Mouse (Mus musculus) embryonic facial prominence, embryonic 11.5 days (tissue): ENCODE measurements at regions not wholly inside any gene's neighbourhood (a gene's known extent, or its start where the extent isn't known, plus 50 kb on each side); places are given as distances from the start of the nearest gene placed in this dataset.

Experiments used
- ATAC-seq: fragments of 200-750 bp; cut with Nextera tagmentation; replicated peaks from 2 replicates; pipeline ENCODE4 v1.8.0; 2017; ENCODE audit warnings: low read depth; ENCODE audit not compliant: insufficient number of reproducible peaks, low FRiP score, low TSS enrichment
- DNase-seq: peaks from one replicate; pipeline ENCODE4 v3.0.0-alpha.2; 2015; ENCODE audit warnings: low spot score
- H3K27ac ChIP-seq: fragments of 300-500 bp; sonication (generic); replicated peaks from 2 replicates; pipeline ENCODE4 v1.5.1; 2014; ENCODE audit warnings: mild to moderate bottlenecking, low read depth, low read length, control low read depth
- H3K27me3 ChIP-seq: fragments of 300-500 bp; sonication (generic); 2 replicates; pipeline ENCODE4 v1.6.1; 2014; ENCODE audit warnings: mild to moderate bottlenecking, low read length, moderate library complexity, mixed read lengths; ENCODE audit not compliant: control insufficient read depth, insufficient read depth
- H3K36me3 ChIP-seq: fragments of 300-500 bp; sonication (generic); replicated peaks from 2 replicates; pipeline ENCODE4 v1.6.1; 2014; ENCODE audit warnings: low read depth, mild to moderate bottlenecking, low read length, moderate library complexity, mixed read lengths; ENCODE audit not compliant: control insufficient read depth, insufficient read depth
- H3K4me1 ChIP-seq: fragments of 300-500 bp; sonication (generic); 2 replicates; pipeline ENCODE4 v1.6.1; 2014; ENCODE audit warnings: low read length, mixed read lengths; ENCODE audit not compliant: control insufficient read depth, insufficient read depth
- H3K4me2 ChIP-seq: fragments of 300-500 bp; sonication (generic); 2 replicates; pipeline ENCODE4 v1.6.1; 2014; ENCODE audit warnings: low read depth, mild to moderate bottlenecking, control low read depth, low read length, moderate library complexity
- H3K4me3 ChIP-seq: fragments of 300-500 bp; sonication (generic); 2 replicates; pipeline ENCODE4 v1.5.1; 2014; ENCODE audit warnings: low read depth, low read length, control low read depth
- H3K9ac ChIP-seq: fragments of 300-500 bp; sonication (generic); replicated peaks from 2 replicates; pipeline ENCODE4 v1.6.1; 2014; ENCODE audit warnings: mild to moderate bottlenecking, control low read depth, low read length
- H3K9me3 ChIP-seq: fragments of 300-500 bp; sonication (generic); replicated peaks from 2 replicates; pipeline ENCODE4 v1.6.1; 2016; ENCODE audit warnings: mild to moderate bottlenecking, low read length, inconsistent platforms, mixed read lengths; ENCODE audit not compliant: control insufficient read depth
- WGBS: fragments of 180-500 bp; shearing (Covaris S2); extraction: QIAGEN DNeasy Blood & Tissue Kit; methylation state at CpG from one replicate; pipeline ENCODE4 v1.1.7; 2014; 5-methylcytosine and 5-hydroxymethylcytosine counted together

GRCm38 (mm10) chr6:47648316-47648715 is 53.2 kb upstream of the Ezh2 start:
- no peak for DNase-seq
- Histone ChIP-seq H3K27ac (no peak overlapping the region), H3K4me1 (no peaks in the 10 kb centered on the region), H3K9ac (no peak overlapping the region), H3K9me3 (no peaks in the 10 kb centered on the region), H3K4me3 (no peak overlapping the region), H3K36me3 (no peaks in the 10 kb centered on the region), H3K27me3 (no peaks in the 10 kb centered on the region), H3K4me2 (no peak overlapping the region)
- WGBS, result 86% methylated on average over 7 of the region's 7 CpGs
- ATAC-seq, result no peak

GRCm38 (mm10) chr6:47647876-47648275 is 52.7 kb upstream of the Ezh2 start:
- H3K4me3 ChIP-seq, result no peak overlapping the region
- WGBS, result 80% methylated on average over 8 of the region's 8 CpGs
- no peaks in the 10 kb centered on the region for H3K9me3 ChIP-seq
- H3K4me2 ChIP-seq, result no peak overlapping the region
- H3K9ac ChIP-seq, result no peak overlapping the region
- no peak for ATAC-seq
- H3K27ac ChIP-seq, result no peak overlapping the region
- H3K4me1 ChIP-seq, result no peaks in the 10 kb centered on the region
- H3K36me3 ChIP-seq, result no peaks in the 10 kb centered on the region
- no peaks in the 10 kb centered on the region for H3K27me3 ChIP-seq
- no peak for DNase-seq

DNA sequence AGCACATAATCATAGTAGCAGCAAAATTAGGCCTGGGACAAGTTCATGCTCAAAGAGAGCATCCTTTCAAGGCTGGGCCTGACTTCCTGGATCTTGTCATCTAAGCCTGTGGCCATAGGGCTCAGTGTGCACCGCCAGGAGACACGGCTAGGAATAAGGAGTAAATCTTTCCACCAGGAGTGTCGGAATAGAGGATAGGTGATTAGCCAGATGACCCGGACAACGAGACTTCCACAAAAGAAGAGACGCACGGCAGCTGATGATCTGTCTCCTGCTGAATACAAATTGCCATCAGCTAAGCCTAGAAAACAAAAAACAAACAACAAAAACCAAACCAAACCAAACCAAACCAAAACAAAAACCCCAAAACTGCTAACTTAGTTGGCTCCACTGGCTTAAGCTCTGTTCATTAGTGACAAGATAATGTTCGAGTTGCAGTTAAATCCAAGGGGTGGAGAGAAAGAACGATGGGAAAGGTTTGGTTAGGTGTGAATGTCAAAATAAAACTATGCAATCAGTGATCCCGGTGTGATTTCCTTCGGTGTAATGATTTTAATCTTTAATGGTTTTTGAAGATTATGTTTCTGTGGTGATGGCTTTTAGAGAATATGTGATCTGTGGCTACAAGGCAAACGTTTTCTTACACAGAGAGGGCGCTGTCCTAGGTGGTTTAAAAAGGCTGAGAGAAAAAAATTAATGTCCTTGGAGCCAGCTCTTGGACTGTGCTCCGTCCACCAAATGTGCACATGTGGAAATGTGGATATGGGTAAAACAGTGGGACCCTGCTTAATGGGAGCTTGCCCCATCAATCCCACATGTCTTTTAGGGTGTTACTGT is 51.8 kb upstream of the Ezh2 start:
- Histone ChIP-seq H3K4me2 (no peak overlapping the region), H3K9me3 (no peaks in the 10 kb centered on the region), H3K36me3 (no peaks in the 10 kb centered on the region), H3K9ac (no peak overlapping the region), H3K4me1 (no peaks in the 10 kb centered on the region), H3K4me3 (no peak overlapping the region), H3K27ac (no peak overlapping the region), H3K27me3 (no peaks in the 10 kb centered on the region)
- ATAC-seq (no peak), DNase-seq (no peak)
- 72% methylated on average over 14 of the region's 14 CpGs for WGBS

DNA sequence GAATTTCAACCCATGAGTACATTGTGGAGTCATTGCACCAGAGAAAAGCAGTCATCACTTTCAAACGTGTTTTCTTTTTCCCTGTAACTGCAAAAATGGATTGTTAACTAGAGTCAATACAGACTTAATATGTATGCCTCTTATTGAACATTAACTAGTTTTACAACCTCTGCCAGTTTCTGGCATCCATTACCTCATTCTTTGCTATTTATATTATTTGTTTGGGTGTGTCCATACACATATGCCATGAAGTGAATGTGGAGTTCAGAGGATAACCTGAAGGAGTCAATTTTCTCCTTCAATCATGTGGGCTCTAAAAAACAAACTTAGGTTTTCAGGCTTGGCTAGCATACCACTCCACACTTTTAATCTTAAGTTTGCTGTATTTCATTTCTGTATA is 50.9 kb upstream of the Ezh2 start:
- no peak for ATAC-seq
- H3K4me1 ChIP-seq, result no peaks in the 10 kb centered on the region
- H3K27me3 ChIP-seq, result no peaks in the 10 kb centered on the region
- no peak overlapping the region for H3K4me3 ChIP-seq
- H3K9ac ChIP-seq, result no peak overlapping the region
- H3K27ac ChIP-seq, result no peak overlapping the region
- H3K4me2 ChIP-seq, result no peak overlapping the region
- 60% methylated on average over 1 of the region's 1 CpGs for WGBS
- no peaks in the 10 kb centered on the region for H3K36me3 ChIP-seq
- H3K9me3 ChIP-seq, result no peaks in the 10 kb centered on the region
- DNase-seq, result no peak
